Mouse (Mus musculus): ENCODE data around the gene Shroom1. TPM values are rescaled to one million over a fixed set of nuclear protein-coding genes. Genes with fewer than 3 reads are reported as not detected.

Gene Shroom1
- polyA plus RNA-seq, 1 experiment: 2.9 TPM

- TF ChIP-seq POLR2A (IDR thresholded peaks at IDR 0.05; ENCODE audit: borderline replicate concordance, extremely low read depth, insufficient read depth, insufficient read length, poor library complexity, severe bottlenecking): no peak
- TF ChIP-seq CTCF (IDR thresholded peaks at IDR 0.05; ENCODE audit: borderline replicate concordance, extremely low read depth, insufficient read depth, insufficient read length): no peak
- DNase-seq (ENCODE audit: low read depth): no peak
Observed at GRCm38 (mm10) chr11:53429182-53429581, 27.8 kb upstream of the Shroom1 start.

DNA sequence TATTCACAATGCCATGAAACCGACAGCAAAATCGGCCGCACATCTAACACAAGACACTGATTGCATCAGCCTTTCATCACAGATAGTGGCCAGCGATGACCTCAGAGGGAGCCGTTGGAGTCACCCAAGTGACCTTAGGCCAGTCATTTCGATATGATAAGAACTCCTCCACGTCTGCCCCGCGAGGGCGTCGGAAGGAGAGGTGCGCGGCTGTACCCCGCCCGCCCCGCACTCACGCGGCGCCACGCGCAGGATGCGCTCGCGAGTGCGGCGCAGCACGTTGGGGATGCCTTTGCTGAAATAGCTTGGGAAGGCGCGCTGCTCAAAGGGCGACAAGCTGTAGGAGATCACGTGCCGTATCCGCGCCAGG is 26.7 kb upstream of the Shroom1 start:
- no peak for DNase-seq (ENCODE audit: low read depth)
- no peak for TF ChIP-seq CTCF (IDR thresholded peaks at IDR 0.05; ENCODE audit: borderline replicate concordance, extremely low read depth, insufficient read depth, insufficient read length)
- TF ChIP-seq POLR2A (IDR thresholded peaks at IDR 0.05; ENCODE audit: borderline replicate concordance, extremely low read depth, insufficient read depth, insufficient read length, poor library complexity, severe bottlenecking): no peak

DNA sequence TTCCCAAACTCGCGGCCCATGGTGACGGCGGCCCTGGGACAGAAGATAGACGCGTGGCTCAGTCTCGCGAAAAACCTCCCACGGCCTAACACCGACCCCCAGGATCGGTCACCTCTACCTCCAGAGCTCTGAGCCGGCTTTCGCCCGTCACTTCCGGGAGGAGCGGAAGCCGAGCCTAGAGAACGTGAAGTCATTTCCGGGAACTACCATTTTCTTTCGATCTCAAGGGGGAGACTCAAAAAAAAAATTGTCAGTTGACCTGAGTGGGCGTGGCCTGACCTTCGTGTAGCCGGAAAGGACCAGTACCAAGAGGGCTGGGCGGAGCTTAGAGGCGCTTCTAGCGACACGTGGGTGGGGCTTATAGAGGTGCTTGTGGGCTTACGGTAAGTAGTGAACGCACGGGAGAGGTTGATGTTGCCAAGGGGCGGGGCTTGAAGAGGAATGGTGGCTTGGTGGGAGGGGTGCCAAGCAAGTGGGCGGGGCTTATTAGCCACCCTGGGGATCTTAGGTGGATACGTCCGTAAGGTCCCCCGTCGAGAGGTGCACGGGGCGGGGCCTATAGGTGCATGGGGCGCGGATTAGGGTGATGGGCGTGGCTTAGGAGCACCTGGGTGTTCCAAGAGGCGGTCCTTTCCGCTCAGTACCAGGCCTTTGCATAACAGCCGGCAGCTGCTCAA is 26.2 kb upstream of the Shroom1 start, which contains the start of the genes Uqcrq and Gdf9:
Gene Uqcrq (minus strand): TSS at position 162 of the 677 bp plus-strand sequence.
Gene Gdf9 (plus strand): TSS at position 354 of the 677 bp plus-strand sequence.
- TF ChIP-seq POLR2A (IDR thresholded peaks at IDR 0.05; ENCODE audit: borderline replicate concordance, extremely low read depth, insufficient read depth, insufficient read length, poor library complexity, severe bottlenecking) (peak; percentile 74; the same call in 1 of the 2 replicates), CTCF (IDR thresholded peaks at IDR 0.05; ENCODE audit: borderline replicate concordance, extremely low read depth, insufficient read depth, insufficient read length) (no peak)
- peak; percentile 100 for DNase-seq (ENCODE audit: low read depth)

GRCm38 (mm10) chr11:53431347-53432056 is 25.5 kb upstream of the Shroom1 start:
- DNase-seq (ENCODE audit: low read depth): no peak
- TF ChIP-seq POLR2A (IDR thresholded peaks at IDR 0.05; ENCODE audit: borderline replicate concordance, extremely low read depth, insufficient read depth, insufficient read length, poor library complexity, severe bottlenecking) (no peak), CTCF (IDR thresholded peaks at IDR 0.05; ENCODE audit: borderline replicate concordance, extremely low read depth, insufficient read depth, insufficient read length) (no peak)

- TF ChIP-seq POLR2A (IDR thresholded peaks at IDR 0.05; ENCODE audit: borderline replicate concordance, extremely low read depth, insufficient read depth, insufficient read length, poor library complexity, severe bottlenecking) (no peak), CTCF (IDR thresholded peaks at IDR 0.05; ENCODE audit: borderline replicate concordance, extremely low read depth, insufficient read depth, insufficient read length) (no peak)
- no peak for DNase-seq (ENCODE audit: low read depth)
Observed at GRCm38 (mm10) chr11:53433057-53433456, 23.9 kb upstream of the Shroom1 start.

DNA sequence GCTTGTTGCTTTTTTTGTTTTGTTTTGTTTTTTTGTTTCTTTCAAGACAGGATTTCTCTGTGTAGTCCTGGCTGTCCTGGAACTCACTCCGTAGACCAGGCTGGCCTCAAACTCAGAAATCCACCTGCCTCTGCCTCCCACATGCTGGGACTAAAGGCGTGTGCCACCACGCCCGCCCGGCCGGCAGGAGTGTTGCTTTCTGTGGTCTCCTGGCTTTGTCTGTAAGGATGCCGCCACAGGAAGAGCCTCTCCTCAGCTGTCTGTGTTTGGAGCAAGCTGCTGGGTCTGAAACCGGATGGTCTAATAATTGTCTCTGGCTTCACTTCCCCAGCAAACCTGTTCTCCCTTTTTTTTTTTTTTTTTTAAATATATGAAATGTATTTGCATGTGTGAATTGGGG is 21.5 kb upstream of the Shroom1 start:
- no peak for DNase-seq (ENCODE audit: low read depth)

GRCm38 (mm10) chr11:53436338-53436737 is 20.7 kb upstream of the Shroom1 start:
- TF ChIP-seq CTCF (IDR thresholded peaks at IDR 0.05; ENCODE audit: borderline replicate concordance, extremely low read depth, insufficient read depth, insufficient read length) (no peak), POLR2A (IDR thresholded peaks at IDR 0.05; ENCODE audit: borderline replicate concordance, extremely low read depth, insufficient read depth, insufficient read length, poor library complexity, severe bottlenecking) (no peak)
- no peak for DNase-seq (ENCODE audit: low read depth)

More for the DNA sequence above, 21.5 kb upstream of the Shroom1 start:
- no peak for TF ChIP-seq CTCF (IDR thresholded peaks at IDR 0.05; ENCODE audit: borderline replicate concordance, extremely low read depth, insufficient read depth, insufficient read length)
- no peak for TF ChIP-seq POLR2A (IDR thresholded peaks at IDR 0.05; ENCODE audit: borderline replicate concordance, extremely low read depth, insufficient read depth, insufficient read length, poor library complexity, severe bottlenecking)

DNA sequence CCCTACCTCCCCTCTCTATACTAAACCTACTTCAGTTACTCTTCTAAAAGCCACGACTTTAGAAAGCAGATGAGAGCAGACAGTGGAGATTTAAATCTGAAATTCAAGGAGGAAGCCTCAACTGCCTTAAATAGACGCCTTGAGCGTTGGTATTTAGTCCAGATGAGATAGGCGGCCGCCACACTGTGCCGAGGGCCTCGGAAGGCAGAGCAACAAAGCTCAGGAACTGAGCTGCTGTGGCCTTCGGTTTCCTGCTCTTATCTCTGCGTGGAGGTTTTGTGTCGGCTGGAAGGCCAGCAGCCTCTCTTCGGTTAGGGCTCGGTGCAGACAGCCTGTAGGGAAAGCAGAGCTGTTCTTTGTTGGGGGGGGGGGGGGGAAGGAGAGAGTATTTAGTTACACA is 15.1 kb upstream of the Shroom1 start:
- no peak for DNase-seq (ENCODE audit: low read depth)
- TF ChIP-seq POLR2A (IDR thresholded peaks at IDR 0.05; ENCODE audit: borderline replicate concordance, extremely low read depth, insufficient read depth, insufficient read length, poor library complexity, severe bottlenecking): no peak

DNA sequence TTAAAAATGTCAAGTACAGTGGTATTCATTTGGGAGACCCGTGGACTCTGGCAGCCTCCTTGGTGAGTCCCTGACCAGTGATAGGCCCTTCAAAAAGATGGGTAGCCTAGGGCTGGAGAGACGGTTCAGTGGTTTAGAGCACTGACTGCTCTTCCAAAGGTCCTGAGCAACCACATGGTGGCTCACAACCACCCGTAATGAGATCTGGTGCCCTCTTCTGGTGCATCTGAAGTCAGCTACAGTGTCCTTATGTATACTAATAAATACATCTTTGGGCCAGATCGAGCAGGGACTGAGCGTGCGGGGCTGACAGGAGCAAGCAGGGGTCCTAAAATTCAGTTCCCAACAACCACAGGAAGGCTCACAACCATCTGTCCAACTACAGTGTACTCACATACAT is 13.1 kb upstream of the Shroom1 start:
- TF ChIP-seq CTCF (IDR thresholded peaks at IDR 0.05; ENCODE audit: borderline replicate concordance, extremely low read depth, insufficient read depth, insufficient read length) (no peak), POLR2A (IDR thresholded peaks at IDR 0.05; ENCODE audit: borderline replicate concordance, extremely low read depth, insufficient read depth, insufficient read length, poor library complexity, severe bottlenecking) (no peak)
- DNase-seq (ENCODE audit: low read depth): no peak

- DNase-seq (ENCODE audit: low read depth): no peak
- TF ChIP-seq POLR2A (IDR thresholded peaks at IDR 0.05; ENCODE audit: borderline replicate concordance, extremely low read depth, insufficient read depth, insufficient read length, poor library complexity, severe bottlenecking): no peak
- TF ChIP-seq CTCF (IDR thresholded peaks at IDR 0.05; ENCODE audit: borderline replicate concordance, extremely low read depth, insufficient read depth, insufficient read length): no peak
Observed at GRCm38 (mm10) chr11:53445562-53445961, 11.4 kb upstream of the Shroom1 start.

- DNase-seq (ENCODE audit: low read depth): no peak
- no peak for TF ChIP-seq CTCF (IDR thresholded peaks at IDR 0.05; ENCODE audit: borderline replicate concordance, extremely low read depth, insufficient read depth, insufficient read length)
- TF ChIP-seq POLR2A (IDR thresholded peaks at IDR 0.05; ENCODE audit: borderline replicate concordance, extremely low read depth, insufficient read depth, insufficient read length, poor library complexity, severe bottlenecking): no peak
Observed at GRCm38 (mm10) chr11:53446183-53446582, 10.8 kb upstream of the Shroom1 start.

GRCm38 (mm10) chr11:53447996-53448395 is 9.0 kb upstream of the Shroom1 start:
- TF ChIP-seq POLR2A (IDR thresholded peaks at IDR 0.05; ENCODE audit: borderline replicate concordance, extremely low read depth, insufficient read depth, insufficient read length, poor library complexity, severe bottlenecking) (no peak), CTCF (IDR thresholded peaks at IDR 0.05; ENCODE audit: borderline replicate concordance, extremely low read depth, insufficient read depth, insufficient read length) (no peak)

More at GRCm38 (mm10) chr11:53447996-53448395, 9.0 kb upstream of the Shroom1 start:
- DNase-seq (ENCODE audit: low read depth): no peak
